Mouse (Mus musculus) left cerebral cortex, adult 18-20 months (tissue): ENCODE results near the gene Elk3. TPM values are rescaled to one million over a fixed set of nuclear protein-coding genes. Genes with fewer than 3 reads are reported as not detected.

Experiments
- DNase-seq, 2 experiments: peaks; one replicate each; pipeline ENCODE4 v3.0.0; 2021 to 2022; ENCODE audit warnings: low spot score in 2 of 2, mixed read lengths in 1 of 2
- total RNA-seq, 2 experiments: library from RNA; stranded (reverse); gene quantifications; 2 replicates each; pipeline ENCODE4 v1.2.3; 2021

The Elk3 gene
- total RNA-seq, 2 experiments from 2014 or later: 8.7 to 9.5 TPM

DNA sequence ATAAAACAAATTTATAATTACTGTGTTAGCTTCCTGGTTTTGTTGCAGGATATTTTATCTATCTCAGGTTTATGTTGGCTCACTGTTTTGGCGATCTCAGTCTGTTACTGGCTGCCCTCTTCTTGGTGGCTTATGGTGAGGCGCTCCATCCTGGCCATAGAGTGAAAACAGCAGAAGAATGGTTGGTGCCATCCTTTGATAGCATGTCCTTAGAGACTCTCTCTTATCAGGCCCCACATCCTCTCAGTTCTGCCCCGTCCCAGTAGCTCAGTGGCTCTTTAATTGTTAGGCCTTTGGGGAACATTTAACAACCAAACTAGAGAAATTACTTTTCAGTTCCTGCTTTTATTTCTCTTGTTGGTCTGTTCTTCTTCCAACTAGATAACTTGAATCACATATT, 112.0 kb downstream of the Elk3 start:
- no peak for DNase-seq

Other genes starting within 250 kb of the Elk3 start
- gene Cfap54, start 229.5 kb downstream of the Elk3 start, total RNA-seq: 10 to 100 TPM; 19.6 to 23.7 TPM
- 100 to 1,000 TPM; 220 to 224 TPM for gene Cdk17, start 150.3 kb downstream of the Elk3 start, total RNA-seq
- gene Lta4h, start 142.3 kb upstream of the Elk3 start, total RNA-seq: 10 to 100 TPM; 58.3 to 64.0 TPM
- not detected for gene Hal, start 177.6 kb upstream of the Elk3 start, total RNA-seq
- under 1 TPM; 0.40 to 0.67 TPM for gene Amdhd1, start 228.9 kb upstream of the Elk3 start, total RNA-seq
- gene Ccdc38, start 229.5 kb upstream of the Elk3 start, total RNA-seq: not detected